Mouse (Mus musculus): Measurements from ENCODE around the gene Slc25a54. TPM values are rescaled to one million over a fixed set of nuclear protein-coding genes. Genes with fewer than 3 reads are reported as not detected.

Gene Slc25a54
- total RNA-seq, 2 experiments from 2014 or later: not detected

GRCm38 (mm10) chr3:109122641-109123530, 42.6 kb downstream of the Slc25a54 start, which contains the start of gene Slc25a24:
Gene Slc25a24 (plus strand): TSS chr3:109123149.
- peak; percentile 77 for ATAC-seq (replicated peaks; ENCODE audit: low FRiP score, poor library complexity, severe bottlenecking)

- peak; percentile 79 for ATAC-seq (replicated peaks; ENCODE audit: low FRiP score, poor library complexity, severe bottlenecking)
These were observed 43.3 kb downstream of the Slc25a54 start for GRCm38 (mm10) chr3:109123531-109123981.

GRCm38 (mm10) chr3:109124091-109124490, 43.8 kb downstream of the Slc25a54 start:
- ATAC-seq (replicated peaks; ENCODE audit: low FRiP score, poor library complexity, severe bottlenecking): 0 out of 2 replicates have a peak, but pooled peaks have one; percentile 23

GRCm38 (mm10) chr3:109125531-109125930, 45.3 kb downstream of the Slc25a54 start:
- peak; percentile 72 for ATAC-seq (replicated peaks; ENCODE audit: low FRiP score, poor library complexity, severe bottlenecking)

GRCm38 (mm10) chr3:109129768-109130167, 49.5 kb downstream of the Slc25a54 start:
- ATAC-seq (replicated peaks; ENCODE audit: low FRiP score, poor library complexity, severe bottlenecking): no peak

DNA sequence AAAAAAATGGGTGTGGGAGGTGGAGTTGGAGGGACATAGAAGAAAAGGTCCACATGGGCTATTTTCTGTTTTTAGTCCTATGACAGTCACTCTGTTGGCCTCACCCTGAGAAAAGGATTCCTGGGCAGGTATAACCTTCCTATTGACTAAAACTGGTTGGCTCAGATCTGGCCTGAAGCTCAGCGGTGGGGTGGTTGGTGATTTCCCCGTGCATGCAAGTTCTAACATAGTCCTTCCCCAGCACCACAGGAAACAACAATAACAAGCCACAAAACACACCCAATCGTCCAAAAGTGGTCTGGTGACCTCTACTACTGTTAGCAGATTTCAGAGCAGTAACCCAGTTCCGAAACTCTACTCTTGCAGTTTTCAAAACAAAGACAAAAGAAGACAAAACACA, 52.7 kb downstream of the Slc25a54 start:
- ATAC-seq (replicated peaks; ENCODE audit: low FRiP score, poor library complexity, severe bottlenecking): no peak

- no peak for ATAC-seq (replicated peaks; ENCODE audit: low FRiP score, poor library complexity, severe bottlenecking)
These were observed 53.8 kb downstream of the Slc25a54 start for GRCm38 (mm10) chr3:109134036-109134435.

- no peak for ATAC-seq (replicated peaks; ENCODE audit: low FRiP score, poor library complexity, severe bottlenecking)
These were observed 55.1 kb downstream of the Slc25a54 start for GRCm38 (mm10) chr3:109135352-109135751.

DNA sequence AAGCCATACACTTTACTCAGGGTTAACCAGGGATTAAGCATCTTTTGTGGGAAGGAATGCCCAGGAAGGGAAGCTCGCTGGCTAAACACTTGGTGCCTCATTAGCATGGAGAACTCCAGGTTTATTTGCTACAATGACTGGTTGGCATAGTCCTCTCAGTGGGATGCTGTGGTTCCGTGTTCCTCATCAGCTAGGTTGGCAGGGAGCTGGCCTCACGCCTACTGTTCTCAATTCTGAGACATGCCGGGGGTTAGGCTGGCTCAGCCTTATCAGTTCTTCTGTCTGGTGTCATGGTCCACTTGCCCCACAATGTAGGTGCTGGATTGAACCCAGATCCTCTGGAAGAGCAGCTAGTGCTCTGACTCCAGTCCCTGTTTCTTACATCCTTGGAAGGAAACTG, 72.3 kb downstream of the Slc25a54 start:
- ATAC-seq (replicated peaks; ENCODE audit: low FRiP score, poor library complexity, severe bottlenecking): no peak

DNA sequence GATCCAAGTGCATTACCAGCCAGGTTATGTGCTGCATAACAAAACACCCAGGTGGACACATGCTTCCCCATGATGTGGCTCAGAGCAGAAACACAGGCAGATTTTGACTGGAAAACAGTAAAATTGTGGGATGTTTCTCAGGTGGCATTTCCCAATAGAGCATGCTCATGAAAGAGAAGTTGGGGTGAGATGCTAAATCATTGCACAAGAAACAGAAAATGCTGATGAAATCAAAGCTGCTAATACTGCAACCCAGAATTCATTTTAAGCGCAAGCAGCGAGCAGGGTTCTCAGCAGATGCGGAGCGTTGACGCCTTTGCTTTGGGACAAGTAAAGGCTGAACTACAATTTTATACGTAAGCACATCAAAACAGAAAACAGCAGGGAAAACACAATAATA, 73.1 kb downstream of the Slc25a54 start:
- no peak for ATAC-seq (replicated peaks; ENCODE audit: low FRiP score, poor library complexity, severe bottlenecking)

GRCm38 (mm10) chr3:109155926-109156669, 75.8 kb downstream of the Slc25a54 start:
- ATAC-seq (replicated peaks; ENCODE audit: low FRiP score, poor library complexity, severe bottlenecking): no peak

DNA sequence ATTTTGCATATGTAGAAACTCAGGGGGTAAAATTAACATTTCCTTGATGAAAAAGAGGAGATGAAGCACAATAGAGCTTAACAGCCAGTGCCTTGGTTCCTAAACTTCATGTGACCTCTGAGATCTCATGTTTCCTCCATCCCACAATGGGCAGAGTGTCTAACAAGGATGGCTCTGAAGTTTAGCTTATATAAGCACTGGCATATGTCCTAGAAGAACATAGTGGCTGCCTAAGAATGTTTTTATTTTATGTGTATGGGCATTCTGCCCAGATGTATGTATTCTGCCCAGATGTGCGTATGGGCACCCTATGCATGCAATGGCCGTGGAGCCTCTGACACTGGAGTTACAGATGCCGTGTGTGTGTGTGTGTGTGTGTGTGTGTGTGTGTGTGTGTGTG, 77.2 kb downstream of the Slc25a54 start:
- ATAC-seq (replicated peaks; ENCODE audit: low FRiP score, poor library complexity, severe bottlenecking): no peak

DNA sequence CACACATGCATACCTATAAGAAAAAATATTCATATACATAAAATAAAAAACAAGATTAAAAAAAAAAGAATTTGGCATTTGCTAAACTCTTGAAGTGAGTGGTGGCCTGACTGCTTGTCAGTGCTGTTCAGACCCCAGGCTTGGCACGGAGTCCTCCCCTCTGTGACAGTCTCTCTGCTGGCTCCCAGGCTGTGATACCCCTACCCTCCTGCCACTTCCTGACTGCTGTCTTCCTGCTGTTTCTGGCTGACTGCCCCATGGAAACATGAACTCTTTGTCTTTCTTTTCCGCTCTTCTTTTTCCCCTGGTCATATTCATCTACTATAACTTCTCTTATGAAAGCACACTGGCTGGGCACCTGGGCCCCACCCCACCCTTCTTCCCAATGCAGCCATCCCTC, 83.8 kb downstream of the Slc25a54 start:
- ATAC-seq (replicated peaks; ENCODE audit: low FRiP score, poor library complexity, severe bottlenecking): no peak

DNA sequence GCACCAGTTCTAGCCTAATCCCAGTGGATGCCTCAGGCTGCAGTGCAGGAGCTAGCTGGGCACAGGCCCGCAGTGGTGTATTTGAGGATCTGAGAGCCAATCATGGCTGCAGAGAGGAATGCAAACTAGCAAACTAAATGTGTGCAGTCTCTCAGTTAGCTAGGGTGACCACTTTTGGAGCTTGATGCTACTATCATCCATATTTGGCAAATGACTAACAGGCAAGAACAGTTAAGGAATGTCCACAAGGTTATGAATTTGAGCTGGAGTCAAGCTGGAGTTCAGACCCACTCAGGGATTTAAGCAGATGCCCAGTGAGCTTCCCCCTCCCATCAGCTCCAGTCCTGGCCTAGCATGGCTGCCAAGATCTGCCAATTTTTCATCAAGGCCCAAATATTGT, 84.4 kb downstream of the Slc25a54 start:
- ATAC-seq (replicated peaks; ENCODE audit: low FRiP score, poor library complexity, severe bottlenecking): no peak

GRCm38 (mm10) chr3:109165214-109165829, 85.1 kb downstream of the Slc25a54 start:
- ATAC-seq (replicated peaks; ENCODE audit: low FRiP score, poor library complexity, severe bottlenecking): no peak

Other genes with a start within 250 kb of the Slc25a54 start
- gene Stxbp3, start 239.9 kb upstream of the Slc25a54 start, total RNA-seq (2015; ENCODE audit: low replicate concordance): 32.8 and 49.9 TPM in 2 replicates
- 33.5 and 51.2 TPM in 2 replicates for gene Stxbp3, start 239.9 kb upstream of the Slc25a54 start, total RNA-seq (2017; ENCODE audit: low replicate concordance)
- gene Fndc7, start 190.5 kb upstream of the Slc25a54 start, total RNA-seq (2015; ENCODE audit: low replicate concordance): not detected in 2 replicates
- gene Fndc7, start 190.5 kb upstream of the Slc25a54 start, total RNA-seq (2017; ENCODE audit: low replicate concordance): not detected in 2 replicates
- 106 and 128 TPM in 2 replicates for gene Prpf38b, start 168.7 kb upstream of the Slc25a54 start, total RNA-seq (2015; ENCODE audit: low replicate concordance)
- gene Prpf38b, start 168.7 kb upstream of the Slc25a54 start, total RNA-seq (2017; ENCODE audit: low replicate concordance): 197 and 285 TPM in 2 replicates
- not detected in 2 replicates for gene Henmt1, start 140.6 kb upstream of the Slc25a54 start, total RNA-seq (2015; ENCODE audit: low replicate concordance)
- not detected in 2 replicates for gene Henmt1, start 140.6 kb upstream of the Slc25a54 start, total RNA-seq (2017; ENCODE audit: low replicate concordance)
- gene Gm9857, start 140.0 kb upstream of the Slc25a54 start, total RNA-seq (2015; ENCODE audit: low replicate concordance): not detected in 2 replicates
- not detected in 2 replicates for gene Gm9857, start 140.0 kb upstream of the Slc25a54 start, total RNA-seq (2017; ENCODE audit: low replicate concordance)
- gene Fam102b, start 52.9 kb upstream of the Slc25a54 start, total RNA-seq (2015; ENCODE audit: low replicate concordance): 5.0 and 8.3 TPM in 2 replicates
- gene Fam102b, start 52.9 kb upstream of the Slc25a54 start, total RNA-seq (2017; ENCODE audit: low replicate concordance): 1.7 and 3.3 TPM in 2 replicates
- gene Slc25a24, start 42.7 kb downstream of the Slc25a54 start, total RNA-seq (2015; ENCODE audit: low replicate concordance): 29.2 and 34.4 TPM in 2 replicates
- 33.4 and 46.1 TPM in 2 replicates for gene Slc25a24, start 42.7 kb downstream of the Slc25a54 start, total RNA-seq (2017; ENCODE audit: low replicate concordance)